Mouse (Mus musculus) brown adipose tissue, adult 24 weeks (tissue): ENCODE measurements around the gene Trib3. TPM values are rescaled to one million over a fixed set of nuclear protein-coding genes. Genes with fewer than 3 reads are reported as not detected.
A peak's percentile ranks its signal among the peaks of the same experiment; 100 is the strongest.
"Not testable (repeated sequence)": the region's sequence is repeated elsewhere in the genome, so short reads cannot be mapped to it uniquely, and the experiment has no call there.

Source experiments
- H3K27ac ChIP-seq: fragments of 200-500 bp; replicated peaks from 2 replicates; pipeline ENCODE4 v1.5.1; 2012; ENCODE audit warnings: low read depth, mild to moderate bottlenecking, low read length
- H3K4me1 ChIP-seq: fragments of 200-500 bp; 2 replicates; pipeline ENCODE4 v1.6.1; 2012; ENCODE audit warnings: low read length, mixed read lengths; ENCODE audit not compliant: control insufficient read depth, insufficient read depth, insufficient read length
- H3K4me3 ChIP-seq: fragments of 200-500 bp; 2 replicates; pipeline ENCODE4 v1.5.1; 2012; ENCODE audit warnings: low read depth, mild to moderate bottlenecking, low read length, moderate library complexity; ENCODE audit not compliant: insufficient read depth
- polyA plus RNA-seq: library from polyadenylated mRNA; stranded (reverse); fragments of >200 nt; gene quantifications from 2 replicates; pipeline ENCODE4 v1.2.4, GENCODE M21; 2012; ENCODE audit not compliant: missing spikeins, insufficient read depth, insufficient read length

Gene Trib3
- polyA plus RNA-seq, 1 experiment: 4.8 TPM

DNA sequence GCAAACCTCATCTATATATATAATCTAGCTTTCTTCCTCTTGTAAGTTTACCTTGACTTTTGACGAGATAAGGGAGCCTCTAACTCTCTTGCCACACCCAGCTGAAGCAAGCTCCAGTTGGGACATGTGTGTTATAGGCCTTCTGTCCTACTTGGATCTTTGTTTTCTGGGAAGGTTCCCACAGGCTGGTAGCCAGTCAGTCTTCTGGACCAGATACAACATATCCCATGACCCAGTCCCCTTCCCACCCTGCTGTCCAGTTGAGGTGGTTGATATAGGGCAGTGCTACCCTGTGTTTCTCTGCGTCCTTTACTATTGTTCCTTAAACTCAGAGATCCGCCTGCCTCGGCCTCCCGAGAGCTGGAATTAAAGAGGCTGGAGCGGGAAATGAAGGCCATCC is 38.4 kb downstream of the Trib3 start:
- Histone ChIP-seq H3K4me1 (peaks cover 7% of the 10 kb centered on the region), H3K27ac (peak overlapping the region; percentile 85), H3K4me3 (no peak overlapping the region)

DNA sequence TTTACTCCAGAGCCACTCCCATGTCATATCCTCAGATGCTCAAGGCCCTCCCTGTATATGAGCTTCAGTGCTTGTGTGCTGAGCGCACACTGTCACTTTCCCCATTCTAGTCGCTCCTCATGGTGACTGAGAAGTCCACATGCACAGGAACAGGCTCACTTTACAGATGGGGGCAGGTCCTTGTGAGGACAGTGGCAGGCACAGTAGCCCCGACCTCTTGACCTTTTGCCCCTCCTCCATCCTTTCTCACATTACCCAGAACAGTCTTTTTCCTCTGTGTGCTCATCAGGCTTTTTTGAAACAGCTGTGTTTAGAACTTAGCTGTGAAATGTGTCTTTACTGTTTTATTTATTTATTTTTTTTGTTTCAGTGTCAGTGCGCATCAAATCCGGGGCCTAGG is 40.1 kb downstream of the Trib3 start:
- Histone ChIP-seq H3K27ac (no peak overlapping the region), H3K4me1 (peaks cover 7% of the 10 kb centered on the region)

DNA sequence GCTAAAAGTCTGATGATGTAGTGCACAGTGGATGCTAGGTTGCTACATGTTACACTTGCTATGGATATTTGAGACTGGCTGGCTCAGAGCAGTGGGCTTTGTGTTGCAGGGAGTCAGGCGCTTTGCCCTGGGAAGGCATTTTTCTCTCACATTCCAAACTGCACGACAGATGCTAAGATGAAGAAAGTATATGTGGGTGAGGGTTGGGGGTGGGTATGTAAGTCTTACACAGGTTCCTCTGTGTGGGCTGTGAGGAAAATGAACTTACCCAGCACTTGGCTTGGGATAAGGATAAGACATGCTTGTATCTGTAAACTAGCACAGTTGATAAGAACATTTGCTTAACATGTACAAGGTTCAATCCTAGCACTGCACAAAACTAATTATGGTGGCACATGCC is 41.0 kb downstream of the Trib3 start:
- H3K4me1 ChIP-seq: peaks cover 10% of the 10 kb centered on the region
- no peak overlapping the region for H3K4me3 ChIP-seq
- no peak overlapping the region for H3K27ac ChIP-seq

More for the DNA sequence above, 40.1 kb downstream of the Trib3 start:
- no peak overlapping the region for H3K4me3 ChIP-seq

DNA sequence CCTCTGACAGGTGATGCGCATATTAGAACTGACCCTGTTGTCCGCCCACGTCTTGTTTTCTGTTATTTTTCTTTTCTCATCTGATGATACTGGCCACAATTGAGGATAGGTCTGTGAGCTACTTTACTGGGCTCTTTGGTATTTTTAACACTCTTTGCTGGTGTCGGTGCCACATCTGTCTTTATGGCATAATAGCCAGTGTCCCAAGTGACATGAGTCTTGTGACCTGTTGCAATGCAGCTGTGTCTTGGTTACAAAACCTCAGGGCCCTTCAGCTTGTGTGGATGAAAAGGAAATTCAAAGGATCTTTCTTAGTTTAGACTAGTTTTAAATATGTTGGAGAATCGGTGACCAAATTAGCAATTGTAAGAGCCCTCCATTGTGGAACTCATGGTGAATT is 49.3 kb downstream of the Trib3 start:
- Histone ChIP-seq H3K4me3 (peak overlapping the region; percentile 92), H3K27ac (peak overlapping the region; percentile 87), H3K4me1 (peaks cover 21% of the 10 kb centered on the region)

DNA sequence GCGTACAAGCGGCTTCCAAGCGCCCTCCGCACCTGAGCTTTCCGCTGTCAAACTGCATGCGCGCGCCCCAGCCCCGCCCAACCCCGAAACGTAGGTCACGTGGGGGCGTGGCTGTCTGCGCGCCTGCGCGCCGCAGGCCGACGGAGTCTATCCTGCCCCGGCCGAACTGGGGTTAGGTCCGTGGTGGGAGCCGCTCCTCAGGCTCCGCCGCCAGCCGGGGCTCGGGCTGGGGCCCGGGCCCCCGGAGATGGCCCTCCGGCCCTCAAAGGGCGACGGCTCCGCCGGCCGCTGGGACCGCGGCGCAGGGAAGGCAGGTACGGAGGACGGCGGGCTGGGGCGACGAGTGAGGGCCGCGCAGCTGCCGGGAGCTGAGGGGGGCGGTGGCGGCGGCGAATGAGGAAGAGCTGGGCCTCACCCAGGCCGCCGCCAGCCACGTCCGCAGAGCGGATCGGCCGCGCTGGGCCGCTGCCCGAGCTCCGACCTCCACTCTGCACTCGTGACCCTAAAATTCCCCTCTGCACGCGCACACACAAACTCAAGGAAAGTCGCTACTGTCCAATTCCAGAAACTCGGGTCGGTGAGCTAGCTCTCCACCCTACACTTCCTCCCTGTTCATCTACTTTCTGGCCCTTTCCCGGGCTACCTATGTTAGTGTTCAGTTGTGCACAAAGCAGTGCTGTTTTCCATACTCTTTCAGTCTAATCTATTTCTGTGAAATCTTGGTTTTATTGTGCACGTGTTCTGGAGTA is 49.9 kb downstream of the Trib3 start, which contains the start of gene Tbc1d20:
TSS of gene Tbc1d20 (plus strand) at position 102 of the 749 bp plus-strand sequence.
- Histone ChIP-seq H3K27ac (peak within 1 kb of the TSS; percentile 87), H3K4me1 (peaks cover 21% of the 10 kb centered on the region), H3K4me3 (peak within 1 kb of the TSS; percentile 92)

DNA sequence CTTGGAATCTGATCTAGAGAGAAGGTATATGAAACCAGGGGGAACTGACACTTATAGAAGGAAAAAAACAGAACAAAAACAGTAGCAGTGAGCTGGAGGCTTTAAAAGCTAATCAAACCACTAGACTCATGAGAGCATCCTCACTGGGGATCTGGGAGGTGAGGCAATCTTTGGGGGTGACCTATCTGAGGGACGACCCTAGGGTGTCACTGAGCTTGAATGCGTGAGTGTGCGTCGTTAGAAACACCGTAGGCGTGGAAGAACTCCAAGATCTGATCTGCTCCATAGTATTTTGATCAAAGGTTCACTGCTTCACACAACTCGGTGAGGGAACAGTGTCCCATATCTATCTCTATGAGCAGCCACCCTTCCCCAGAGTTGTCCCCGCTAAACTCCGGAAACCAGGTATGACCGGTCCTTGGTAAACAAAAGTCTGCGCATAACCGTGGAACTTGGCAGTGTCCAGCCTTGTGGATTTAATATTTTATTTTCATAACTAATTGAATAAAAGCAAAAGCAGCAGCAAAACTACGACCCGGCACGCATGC is 50.6 kb downstream of the Trib3 start:
- H3K4me3 ChIP-seq: peak overlapping the region; percentile 65
- H3K4me1 ChIP-seq: peaks cover 21% of the 10 kb centered on the region
- H3K27ac ChIP-seq: peak overlapping the region; percentile 3; the same call in 1 of the 2 replicates

DNA sequence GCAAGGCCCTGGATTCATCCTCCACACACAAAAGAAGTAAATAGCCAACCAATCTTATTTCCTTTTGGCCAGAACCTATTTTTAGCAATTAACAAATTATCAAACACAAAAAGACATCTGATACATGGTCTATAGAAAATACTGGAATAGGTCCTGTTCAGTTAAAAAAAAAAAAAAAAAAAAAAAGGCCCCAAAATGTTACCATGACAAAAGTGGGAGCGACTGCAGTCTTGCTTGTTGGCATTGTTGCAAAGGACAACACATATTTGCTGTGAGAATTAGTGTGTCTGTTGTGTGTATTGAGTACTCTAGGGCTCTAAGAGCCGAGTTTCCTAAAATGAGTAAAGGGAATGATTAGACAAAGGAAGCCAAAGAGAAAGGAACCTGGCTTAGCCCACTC is 51.4 kb downstream of the Trib3 start:
- Histone ChIP-seq H3K4me3 (no peak overlapping the region), H3K4me1 (peaks cover 16% of the 10 kb centered on the region), H3K27ac (no peak overlapping the region)

DNA sequence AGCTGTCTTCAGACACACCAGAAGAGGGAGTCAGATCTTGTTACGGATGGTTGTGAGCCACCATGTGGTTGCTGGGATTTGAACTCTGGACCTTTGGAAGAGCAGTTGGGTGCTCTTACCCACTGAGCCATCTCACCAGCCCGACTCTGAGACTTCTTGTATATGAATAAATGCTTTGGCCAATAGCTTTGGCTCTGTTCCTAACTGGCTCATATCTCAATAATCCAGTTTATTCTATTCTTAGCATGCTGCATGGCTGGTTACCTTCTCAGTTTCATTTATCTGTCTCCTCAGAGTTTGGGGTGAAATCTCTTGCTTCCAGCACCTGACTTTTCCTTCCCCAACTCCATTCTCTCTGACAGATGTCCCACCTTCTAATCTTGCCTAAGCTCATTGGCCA is 54.2 kb downstream of the Trib3 start:
- H3K4me3 ChIP-seq, H3K27ac ChIP-seq, H3K4me1 ChIP-seq: not testable (repeated sequence)

DNA sequence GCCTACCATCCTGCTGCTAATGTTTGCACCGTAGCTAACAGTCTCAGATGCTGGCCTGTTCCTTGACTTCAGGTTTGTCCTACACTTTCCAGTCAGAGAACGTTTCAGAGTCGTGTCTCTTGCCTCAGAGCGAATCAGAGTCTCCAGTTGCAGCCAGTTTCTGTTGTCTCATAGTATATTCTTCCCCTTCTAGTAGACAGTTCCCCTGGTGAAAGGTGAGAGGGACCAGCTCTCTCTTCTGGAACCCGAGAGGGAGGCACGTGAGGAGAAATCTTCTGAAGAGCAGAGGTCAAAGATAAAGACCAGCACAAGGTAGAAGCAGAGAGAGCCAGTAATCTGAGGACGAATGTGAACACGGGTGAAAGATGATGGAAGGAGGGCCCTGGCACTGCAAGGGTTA is 55.8 kb downstream of the Trib3 start:
- Histone ChIP-seq H3K4me1 (no peaks in the 10 kb centered on the region), H3K4me3 (no peak overlapping the region), H3K27ac (no peak overlapping the region)

DNA sequence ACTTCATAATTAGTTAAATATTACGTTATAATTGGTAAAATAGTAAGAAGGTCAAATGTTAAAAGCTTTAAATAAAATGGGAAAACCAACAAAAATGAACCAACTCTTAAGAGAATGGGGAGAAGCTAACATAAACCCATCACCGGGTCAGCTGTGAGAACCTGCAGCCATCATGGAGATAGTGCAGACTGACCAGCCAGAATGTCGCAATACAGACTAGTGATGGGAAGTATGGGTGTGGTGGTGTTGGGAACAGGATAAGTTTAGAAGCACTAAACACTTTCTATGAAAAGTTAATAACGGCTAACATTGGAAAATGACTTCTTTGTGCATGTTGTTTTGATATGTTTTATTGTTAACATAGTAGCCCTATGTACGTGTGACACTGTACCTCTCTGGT is 56.3 kb downstream of the Trib3 start:
- Histone ChIP-seq H3K4me1 (no peaks in the 10 kb centered on the region), H3K27ac (no peak overlapping the region), H3K4me3 (no peak overlapping the region)

Other genes starting within 250 kb of the Trib3 start
- 36.2 and 39.3 TPM in 2 replicates for gene Srxn1, start 238.5 kb downstream of the Trib3 start, polyA plus RNA-seq
- 12.1 and 20.7 TPM in 2 replicates for gene Tcf15, start 200.5 kb downstream of the Trib3 start, polyA plus RNA-seq
- gene Csnk2a1, start 117.2 kb downstream of the Trib3 start, polyA plus RNA-seq: 90.2 and 95.3 TPM in 2 replicates
- gene Tbc1d20, start 50.2 kb downstream of the Trib3 start, polyA plus RNA-seq: 68.9 and 101 TPM in 2 replicates
- 38.1 and 47.7 TPM in 2 replicates for gene Rbck1, start 11.4 kb downstream of the Trib3 start, polyA plus RNA-seq
- gene Nrsn2, start 32.6 kb upstream of the Trib3 start, polyA plus RNA-seq: not detected in 2 replicates
- gene Sox12, start 54.0 kb upstream of the Trib3 start, polyA plus RNA-seq: 0.46 and 0.99 TPM in 2 replicates
- gene Zcchc3, start 71.0 kb upstream of the Trib3 start, polyA plus RNA-seq: 1.2 and 1.4 TPM in 2 replicates
- gene 6820408C15Rik, start 71.6 kb upstream of the Trib3 start, polyA plus RNA-seq: 0.71 and 0.79 TPM in 2 replicates
- gene Defb23, start 120.6 kb upstream of the Trib3 start, polyA plus RNA-seq: not detected in 2 replicates
- gene Defb20, start 133.0 kb upstream of the Trib3 start, polyA plus RNA-seq: not detected in 2 replicates
- not detected in 2 replicates for gene Defb22, start 146.1 kb upstream of the Trib3 start, polyA plus RNA-seq
- not detected in 2 replicates for gene Defb26, start 167.7 kb upstream of the Trib3 start, polyA plus RNA-seq
- gene Defb28, start 174.2 kb upstream of the Trib3 start, polyA plus RNA-seq: not detected in 2 replicates
- not detected in 2 replicates for gene Defb29, start 196.1 kb upstream of the Trib3 start, polyA plus RNA-seq
- gene Gm17416, start 225.3 kb upstream of the Trib3 start, polyA plus RNA-seq: not detected in 2 replicates
- not detected in 2 replicates for gene Defb21, start 228.7 kb upstream of the Trib3 start, polyA plus RNA-seq
- not detected in 2 replicates for gene Defb19, start 236.3 kb upstream of the Trib3 start, polyA plus RNA-seq